Mouse (Mus musculus) T-helper 2 cell (primary cell): ENCODE data around the gene Gpank1.

ENCODE experiments used
- in situ Hi-C: fragments of 300-600 bp; cut with MboI, MseI; formaldehyde crosslinking; loops from one replicate; pipeline ENCODE4 v1.15.1; 2025; ENCODE audit warnings: high pct_unique_total_duplicates

Gpank1 gene

GRCm38 (mm10) chr17:35121143-35121799, at the start of gene Gpank1:
Gene Gpank1 (plus strand): TSS chr17:35121455.
- in situ Hi-C loops: no loop called here

DNA sequence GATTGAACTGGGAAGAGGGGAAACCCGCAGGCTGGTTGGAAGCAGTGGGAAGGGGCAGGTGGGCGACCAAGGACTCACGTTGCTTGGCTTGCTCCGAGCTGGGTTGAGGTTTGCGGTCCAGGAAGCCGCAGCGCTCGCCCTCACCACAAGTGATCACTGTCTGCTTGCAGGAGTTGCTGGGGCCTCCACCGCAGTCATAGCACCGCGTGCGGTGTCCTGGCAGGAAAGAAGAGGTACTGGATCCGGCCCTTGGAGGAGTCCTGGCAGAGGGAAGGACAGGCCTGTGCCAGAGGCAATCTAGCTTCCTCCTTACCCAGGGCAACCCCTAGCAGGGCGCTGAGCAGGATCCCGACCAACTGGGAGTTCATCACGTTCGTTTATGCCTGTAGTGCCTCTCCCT, 47.2 kb upstream of the Gpank1 start:
- in situ Hi-C loops: no loop called here

DNA sequence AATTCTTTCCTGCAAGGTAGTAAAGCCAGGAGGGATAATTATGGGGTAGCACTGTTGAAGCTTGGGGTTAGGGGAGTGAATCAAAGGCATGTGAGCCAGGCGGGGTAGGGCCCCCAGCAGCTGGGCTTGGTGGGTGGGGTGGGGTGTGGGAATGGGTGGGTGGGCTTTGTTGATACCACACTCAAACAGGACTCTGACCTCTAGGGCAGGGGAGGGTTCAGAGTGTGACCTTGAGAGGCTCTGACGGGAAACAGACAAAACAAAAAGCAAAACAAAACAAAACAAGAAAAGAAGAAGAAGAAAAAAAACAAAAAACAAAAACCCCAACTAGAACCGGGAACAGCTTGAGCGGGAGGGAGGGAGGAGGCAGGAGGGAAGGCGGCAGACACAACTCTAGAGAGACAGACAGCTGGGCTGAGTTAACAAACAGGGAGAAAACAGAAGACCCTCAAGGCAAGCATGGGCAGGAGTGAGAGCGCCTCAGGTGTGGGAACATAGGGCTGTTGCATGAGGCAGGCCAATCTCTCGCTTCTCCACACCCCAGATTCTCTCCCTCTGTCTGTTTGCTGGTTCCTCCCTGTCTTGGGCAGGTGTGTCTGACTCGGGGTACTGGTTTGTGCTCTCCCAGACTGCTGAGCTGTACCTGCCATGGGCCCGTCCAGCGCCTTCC, 44.6 kb upstream of the Gpank1 start, which contains the start of gene Ly6g6e:
Gene Ly6g6e (plus strand): TSS at position 396 of the 670 bp plus-strand sequence.
- in situ Hi-C loops: no loop called here

- in situ Hi-C loops: no loop called here
Observed at GRCm38 (mm10) chr17:35077285-35077684, 44.0 kb upstream of the Gpank1 start.

DNA sequence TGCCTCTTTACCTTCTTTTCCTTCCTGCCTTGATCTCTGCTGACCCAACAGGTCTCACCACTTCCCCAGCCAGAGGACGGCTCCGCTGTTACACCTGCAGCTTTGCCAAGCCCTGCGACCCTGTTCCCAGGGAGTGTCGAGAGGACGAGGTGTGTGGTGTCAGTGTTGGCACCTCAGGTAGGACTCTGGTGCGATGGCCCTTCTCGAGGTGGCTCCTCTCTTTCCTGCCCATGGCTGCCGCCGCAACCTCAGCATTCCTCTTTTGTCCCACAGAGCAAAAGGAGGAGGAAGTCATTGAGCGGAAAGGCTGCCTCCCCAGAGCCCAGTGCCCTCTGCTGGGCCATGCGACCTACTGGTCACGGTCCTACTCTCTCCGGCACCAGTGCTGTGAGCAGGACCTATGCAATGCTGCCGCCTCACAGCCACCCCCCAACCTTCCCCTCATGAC, 43.4 kb upstream of the Gpank1 start, which contains the start of gene Ly6g6d:
Gene Ly6g6d (minus strand): TSS at position 280 of the 448 bp plus-strand sequence.
- in situ Hi-C loops: no loop called here

GRCm38 (mm10) chr17:35079778-35080177, 41.5 kb upstream of the Gpank1 start:
- in situ Hi-C loops: no loop called here

DNA sequence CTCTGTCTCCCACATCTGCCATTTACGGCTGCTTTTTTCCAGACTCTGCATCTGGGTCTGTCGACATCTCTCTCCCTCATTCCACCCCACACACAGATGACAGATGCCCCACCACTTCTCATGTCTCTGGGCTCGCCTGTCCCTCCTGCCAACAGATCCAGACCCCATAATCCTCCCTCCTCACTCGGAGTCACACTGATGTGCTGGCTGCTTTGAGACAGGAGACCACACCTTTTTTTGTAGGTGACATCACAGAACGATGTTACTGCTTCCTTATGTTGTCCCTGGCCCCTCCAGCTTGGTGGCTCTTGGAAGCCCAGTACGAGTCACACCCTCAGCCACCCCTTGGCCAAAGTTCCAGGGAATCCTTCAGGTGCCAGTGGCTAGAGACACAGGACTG, 41.0 kb upstream of the Gpank1 start:
- in situ Hi-C loops: no loop called here

- in situ Hi-C loops: no loop called here
Observed at GRCm38 (mm10) chr17:35080710-35081109, 40.5 kb upstream of the Gpank1 start.

DNA sequence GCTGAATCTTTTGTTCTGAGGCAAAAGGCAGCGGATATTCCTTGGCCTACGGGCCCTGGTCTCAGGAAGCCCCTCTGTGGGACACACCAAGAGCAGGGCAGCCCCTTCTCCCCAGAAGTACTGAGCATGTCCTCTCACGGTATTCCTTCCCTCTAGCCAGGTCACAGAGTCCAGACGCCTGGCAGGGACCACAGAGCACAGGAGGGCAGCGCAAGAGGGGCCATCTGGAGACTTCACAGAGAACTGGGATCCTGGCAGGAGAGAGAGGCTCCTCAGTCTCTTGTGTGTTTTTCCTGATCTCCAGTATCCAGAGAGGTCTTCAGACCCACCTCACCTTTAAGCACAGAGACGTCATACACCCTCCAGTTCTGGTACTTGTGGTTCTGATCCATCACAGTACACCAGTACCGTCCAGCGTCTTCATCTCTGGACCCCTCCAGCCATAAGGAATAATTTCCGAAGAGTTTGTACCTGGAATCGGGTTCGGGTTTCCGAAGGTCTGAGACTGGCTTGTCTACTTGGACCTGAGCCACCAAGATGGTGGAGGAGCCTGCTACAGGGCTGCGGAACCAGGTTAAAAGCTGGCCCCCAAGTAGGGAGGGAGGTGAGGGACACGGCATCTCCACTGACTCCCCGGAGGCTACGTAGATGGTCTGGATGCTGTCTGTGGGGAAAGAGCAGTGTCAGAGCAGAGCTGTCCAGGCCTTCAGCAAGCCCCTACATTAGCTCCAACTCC, 38.2 kb upstream of the Gpank1 start:
- in situ Hi-C loops: no loop called here

GRCm38 (mm10) chr17:35083929-35084497, 37.2 kb upstream of the Gpank1 start:
- in situ Hi-C loops: no loop called here

DNA sequence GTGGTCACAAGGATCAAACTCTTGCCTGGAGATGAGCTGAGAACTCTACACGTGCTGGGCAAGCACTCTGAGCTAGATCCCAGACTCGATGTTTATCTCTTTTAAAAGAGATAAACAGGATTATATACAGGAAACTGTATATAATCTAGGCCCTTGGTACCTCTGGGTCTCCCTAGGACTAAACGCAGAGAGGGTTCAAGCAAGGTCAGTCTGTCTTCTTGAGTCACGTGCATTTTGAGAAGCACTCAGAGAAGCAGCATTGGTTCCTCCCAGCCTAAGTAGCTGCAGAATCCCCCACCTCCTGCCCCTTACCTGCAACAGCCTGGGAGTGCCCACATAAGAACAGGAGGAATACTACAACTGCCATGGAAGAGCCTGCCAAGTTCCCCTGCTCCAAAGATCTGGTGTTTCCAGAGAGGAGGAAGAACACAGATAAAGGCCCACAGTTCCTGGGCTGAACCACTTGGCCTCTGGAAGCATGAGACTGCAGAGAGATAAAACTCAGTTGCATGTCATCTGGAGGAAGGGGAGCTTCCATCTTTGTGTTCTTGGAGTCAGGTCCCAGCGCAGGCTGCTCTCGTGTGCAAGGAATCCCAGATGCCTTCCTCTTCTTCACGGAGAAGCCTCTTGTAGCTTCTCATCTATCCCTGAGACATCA, 35.9 kb upstream of the Gpank1 start, which contains the start of gene Ly6g6f:
Gene Ly6g6f (minus strand): TSS at position 403 of the 658 bp plus-strand sequence.
- in situ Hi-C loops: no loop called here

- in situ Hi-C loops: no loop called here
Observed at GRCm38 (mm10) chr17:35088151-35088550, 33.1 kb upstream of the Gpank1 start.

DNA sequence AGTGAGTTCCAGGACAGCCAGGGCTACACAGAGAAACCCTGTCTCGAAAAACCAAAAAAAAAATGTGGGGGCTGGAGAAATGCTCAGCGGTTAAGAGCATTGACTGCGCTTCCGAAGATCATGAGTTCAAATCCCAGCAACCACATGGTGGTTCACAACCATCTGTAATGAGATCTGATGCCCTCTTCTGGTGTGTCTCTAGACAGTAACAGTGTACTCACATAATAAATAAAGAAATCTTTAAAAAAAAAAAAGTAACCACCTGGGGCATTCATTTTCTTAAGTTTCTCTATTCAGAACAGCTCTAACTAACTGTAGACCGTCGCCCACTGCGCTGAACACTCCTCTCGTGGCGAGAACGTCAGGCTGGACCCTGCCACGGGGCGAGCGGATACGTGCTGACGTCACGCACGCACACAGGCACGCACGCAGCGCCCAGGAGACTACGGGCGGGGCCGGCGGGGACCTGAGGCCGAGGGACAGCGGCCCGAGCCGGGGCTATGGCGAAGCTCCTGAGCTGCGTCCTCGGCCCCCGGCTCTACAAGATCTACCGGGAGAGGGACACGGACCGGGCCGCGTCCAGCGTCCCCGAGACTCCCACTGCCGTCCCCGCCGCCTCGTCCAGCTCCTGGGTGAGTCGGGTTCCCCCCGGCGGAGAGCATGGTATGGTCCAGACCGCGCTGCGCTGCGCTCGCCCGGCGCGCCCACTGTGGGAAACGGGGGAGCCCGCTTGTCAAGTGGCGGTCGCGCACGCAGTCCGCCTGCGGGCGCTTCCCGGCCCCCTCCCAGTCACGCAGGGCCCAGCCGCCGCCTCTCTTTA, 32.2 kb upstream of the Gpank1 start, which contains the start of gene Abhd16a:
Gene Abhd16a (plus strand): TSS at position 439 of the 820 bp plus-strand sequence.
- in situ Hi-C loops: no loop called here

- in situ Hi-C loops: no loop called here
Observed at GRCm38 (mm10) chr17:35090166-35090932, 30.9 kb upstream of the Gpank1 start.

GRCm38 (mm10) chr17:35092403-35093198, 28.7 kb upstream of the Gpank1 start:
- in situ Hi-C loops: no loop called here

GRCm38 (mm10) chr17:35094475-35095365, 26.5 kb upstream of the Gpank1 start:
- in situ Hi-C loops: no loop called here

GRCm38 (mm10) chr17:35096597-35096996, 24.7 kb upstream of the Gpank1 start:
- in situ Hi-C loops: no loop called here

DNA sequence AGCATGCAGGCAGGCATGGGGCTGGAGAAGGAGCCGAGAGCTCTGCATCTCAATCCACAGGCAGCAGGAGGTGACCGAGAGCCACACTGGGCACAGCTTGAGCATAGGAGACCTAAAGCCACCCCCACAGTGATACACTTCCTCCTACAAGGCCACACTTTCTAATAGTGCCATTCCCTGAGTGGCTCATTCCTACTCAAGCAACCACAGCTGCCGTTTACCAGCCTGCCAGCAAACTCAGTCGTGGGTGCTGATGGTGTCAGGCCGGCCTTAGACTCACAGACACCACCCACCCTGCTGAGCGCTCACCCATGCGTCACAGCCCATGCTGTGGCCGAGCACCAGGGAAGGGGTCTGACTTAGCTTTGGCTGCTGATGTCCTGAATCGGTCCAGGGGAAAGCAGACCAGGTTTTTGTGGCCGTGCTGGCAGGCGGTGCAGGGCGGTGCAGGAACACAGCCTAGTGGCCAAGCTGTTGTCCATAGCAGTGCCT, 24.0 kb upstream of the Gpank1 start:
- in situ Hi-C loops: no loop called here
